Mouse (Mus musculus) fat pad, adult 2 months (tissue): ENCODE measurements around the gene Ctsh.
"Not testable (repeated sequence)": the region's sequence is repeated elsewhere in the genome, so short reads cannot be mapped to it uniquely, and the experiment has no call there.

Experiments used
- DNase-seq: peaks from one replicate; pipeline ENCODE4 v3.0.0-alpha.2; 2011; ENCODE audit warnings: low read depth, low spot score; ENCODE audit errors: extremely low read depth

Ctsh gene

GRCm38 (mm10) chr9:90053852-90054251, at the start of gene Ctsh:
Ctsh (plus strand) TSS chr9:90054152.
- DNase-seq = no peak

DNA sequence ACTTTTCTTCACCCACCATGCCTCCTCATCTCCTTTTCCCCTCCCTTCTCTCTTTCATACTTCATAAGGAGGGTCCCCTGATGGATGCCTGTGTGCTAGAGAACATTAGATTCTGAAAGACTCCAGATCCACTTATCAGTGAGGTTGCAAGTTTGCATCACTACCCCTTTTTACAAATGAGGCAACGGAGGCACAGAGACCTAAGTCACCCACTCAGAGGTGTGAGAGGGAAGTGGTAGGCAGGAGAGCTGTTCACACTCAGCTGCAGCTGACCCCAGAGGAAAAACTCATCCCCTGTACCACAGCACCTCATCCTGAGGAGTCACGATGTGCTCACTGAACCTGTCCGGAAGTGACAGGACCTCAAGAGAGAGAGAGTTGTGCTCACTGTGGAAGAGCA, 47.5 kb upstream of the Ctsh start:
- DNase-seq = no peak

DNA sequence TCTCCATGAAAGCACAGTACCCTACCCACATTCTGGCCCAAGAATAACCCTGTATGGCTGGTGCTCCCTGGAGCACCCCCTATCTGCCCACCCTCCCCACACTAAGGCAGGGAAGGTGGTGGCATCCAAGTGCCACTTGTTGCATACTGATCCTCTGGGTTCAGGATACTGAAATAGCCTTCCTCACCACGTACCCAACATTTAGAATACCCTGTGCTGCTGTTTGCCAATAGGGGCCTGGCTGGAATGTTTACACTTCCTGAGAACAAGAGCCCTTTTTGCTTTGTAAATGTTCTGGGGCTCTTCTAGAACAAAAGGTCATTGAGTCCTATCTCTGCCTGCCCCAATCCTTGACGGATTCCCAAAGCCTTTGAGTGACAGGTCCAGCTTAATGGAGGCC, 46.9 kb upstream of the Ctsh start:
- DNase-seq = no peak

- no peak for DNase-seq
Observed at GRCm38 (mm10) chr9:90008138-90008537, 45.8 kb upstream of the Ctsh start.

GRCm38 (mm10) chr9:90011849-90012248, 42.1 kb upstream of the Ctsh start:
- DNase-seq = no peak

GRCm38 (mm10) chr9:90014649-90015048, 39.3 kb upstream of the Ctsh start:
- no peak for DNase-seq

DNA sequence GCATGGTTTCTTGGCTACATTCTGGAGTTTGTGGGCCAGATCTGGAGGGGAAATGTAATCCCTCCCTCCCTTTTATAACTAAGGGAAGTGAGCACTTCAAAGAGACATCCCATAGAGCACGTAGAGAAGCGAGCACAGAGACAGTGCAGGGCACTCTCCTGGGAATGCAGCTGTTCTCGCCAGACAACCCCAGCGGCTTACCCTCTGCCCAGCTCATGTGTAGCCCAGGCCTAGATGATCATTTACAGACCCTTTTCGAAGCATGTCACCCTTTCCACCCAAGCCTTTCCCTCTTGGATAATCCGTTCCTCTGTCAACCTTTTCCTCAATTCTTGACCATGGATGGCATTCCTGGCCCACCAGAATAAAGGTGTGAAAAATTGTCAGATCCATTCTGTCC, 37.7 kb upstream of the Ctsh start:
- no peak for DNase-seq

- no peak for DNase-seq
Observed at GRCm38 (mm10) chr9:90020866-90021265, 33.1 kb upstream of the Ctsh start.

DNA sequence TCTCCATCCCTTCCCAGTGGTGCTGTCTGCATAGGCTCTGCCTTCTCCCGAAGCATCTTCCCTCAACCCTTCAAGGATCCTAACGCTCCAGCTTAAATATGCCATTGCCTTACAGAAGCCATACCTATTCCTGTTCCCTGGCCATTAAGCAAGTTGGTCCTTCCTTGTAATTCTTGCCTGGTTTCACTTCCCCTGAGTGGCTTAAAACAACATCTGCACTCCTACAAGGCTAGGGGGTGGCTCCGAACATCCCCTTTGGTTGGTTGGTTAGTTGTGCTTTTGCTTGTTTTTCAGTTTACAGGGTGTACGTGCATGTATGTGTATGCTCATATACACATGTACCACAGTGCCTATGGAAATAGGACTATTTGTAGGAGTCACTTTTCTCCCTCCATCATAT, 32.5 kb upstream of the Ctsh start:
- no peak for DNase-seq

GRCm38 (mm10) chr9:90027709-90028108, 26.2 kb upstream of the Ctsh start:
- no peak for DNase-seq

- DNase-seq = no peak
Observed at GRCm38 (mm10) chr9:90033922-90034321, 20.0 kb upstream of the Ctsh start.

GRCm38 (mm10) chr9:90035168-90035567, 18.8 kb upstream of the Ctsh start:
- DNase-seq = no peak

DNA sequence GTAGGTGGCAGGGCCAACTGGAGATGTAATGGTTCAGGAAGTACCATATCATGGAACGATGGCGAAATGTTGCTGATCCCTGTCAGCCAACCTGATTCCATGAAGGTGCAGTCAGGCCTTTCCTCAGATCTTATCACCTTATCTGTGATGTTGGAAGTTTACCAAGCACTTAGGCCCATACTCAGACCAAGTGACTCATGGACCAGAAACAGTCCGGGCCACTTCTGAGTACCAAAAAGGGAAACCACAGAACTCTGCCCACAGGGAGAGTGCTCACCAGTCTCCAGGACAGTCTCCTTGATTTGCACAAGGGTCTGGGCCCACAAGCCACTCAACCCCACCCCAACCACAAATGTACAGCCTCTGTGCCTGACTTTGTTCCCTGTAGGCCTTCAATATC, 18.2 kb upstream of the Ctsh start:
- no peak for DNase-seq

DNA sequence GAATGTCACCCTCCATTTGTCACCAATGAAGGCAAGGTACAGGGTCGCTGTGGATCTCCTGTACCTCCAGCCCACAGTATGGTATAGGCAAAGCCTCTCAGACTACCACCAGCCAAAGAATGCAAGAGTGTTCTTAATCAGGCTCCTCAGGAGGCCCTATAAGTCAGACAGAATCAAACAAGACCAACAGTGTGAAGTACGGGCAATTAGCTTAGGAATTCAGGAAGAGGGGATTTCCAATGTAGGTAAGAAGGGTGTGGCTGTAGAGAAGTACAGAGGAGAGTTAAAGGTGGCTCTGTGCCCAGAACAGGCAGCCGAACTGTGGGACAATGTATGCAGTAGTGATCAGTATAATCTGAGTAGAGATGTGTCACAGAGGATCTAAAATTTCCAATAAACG, 17.6 kb upstream of the Ctsh start:
- no peak for DNase-seq

DNA sequence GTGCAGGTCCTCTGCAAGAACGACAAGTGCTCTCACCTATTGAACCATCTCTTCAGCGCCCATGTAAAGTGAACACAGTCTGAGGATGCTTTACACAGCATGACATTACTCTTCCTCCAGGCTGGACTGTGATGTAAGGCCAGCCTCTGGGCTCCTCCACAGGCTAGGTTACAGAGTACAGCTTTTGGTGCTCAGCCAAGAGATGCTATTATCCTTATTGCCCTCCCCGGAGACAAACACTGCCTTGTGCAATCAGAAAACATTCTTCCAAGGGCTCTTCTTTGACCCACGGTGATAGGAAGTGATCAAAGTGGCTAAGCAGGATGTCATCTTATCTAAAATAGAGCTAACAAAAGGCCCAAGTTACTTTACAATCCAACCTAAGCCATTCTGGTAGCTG, 15.4 kb upstream of the Ctsh start:
- no peak for DNase-seq

DNA sequence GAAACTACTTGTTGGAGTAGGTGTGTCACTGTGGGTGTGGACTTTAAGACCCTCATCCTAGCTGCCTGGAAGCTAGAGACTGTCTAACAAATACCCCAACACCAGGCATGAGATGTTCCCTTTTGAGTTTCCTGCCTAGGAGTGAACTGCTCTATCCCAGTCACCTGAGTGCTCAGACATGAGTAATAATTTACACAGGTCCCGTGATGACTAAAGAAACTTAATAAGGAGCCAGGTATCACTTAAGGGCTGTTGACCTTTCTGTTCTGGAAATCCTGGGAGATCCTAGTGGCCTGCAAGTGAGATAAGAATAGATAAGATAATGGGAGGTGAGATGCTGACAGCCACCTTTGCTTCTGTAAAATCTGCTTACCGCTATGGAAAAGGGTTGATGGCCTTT, 13.0 kb upstream of the Ctsh start:
- no peak for DNase-seq

DNA sequence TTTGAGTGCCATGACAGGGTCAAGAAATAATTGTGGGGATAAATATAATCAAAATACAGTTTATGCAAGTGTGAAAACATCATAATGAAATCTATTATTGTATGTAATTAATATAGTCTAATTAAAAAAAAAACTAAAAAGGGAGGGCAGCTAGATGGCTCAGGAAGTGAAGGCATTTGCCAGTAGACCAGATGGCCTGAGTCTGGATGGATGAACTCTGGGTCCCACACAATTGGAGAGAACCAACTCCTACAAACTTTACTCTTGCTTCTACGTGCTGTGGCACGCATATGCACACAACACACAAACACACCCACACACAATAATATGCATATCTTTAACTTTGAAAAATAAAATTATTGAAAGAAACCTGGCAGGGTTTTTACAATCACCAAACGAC, 12.4 kb upstream of the Ctsh start:
- no peak for DNase-seq

DNA sequence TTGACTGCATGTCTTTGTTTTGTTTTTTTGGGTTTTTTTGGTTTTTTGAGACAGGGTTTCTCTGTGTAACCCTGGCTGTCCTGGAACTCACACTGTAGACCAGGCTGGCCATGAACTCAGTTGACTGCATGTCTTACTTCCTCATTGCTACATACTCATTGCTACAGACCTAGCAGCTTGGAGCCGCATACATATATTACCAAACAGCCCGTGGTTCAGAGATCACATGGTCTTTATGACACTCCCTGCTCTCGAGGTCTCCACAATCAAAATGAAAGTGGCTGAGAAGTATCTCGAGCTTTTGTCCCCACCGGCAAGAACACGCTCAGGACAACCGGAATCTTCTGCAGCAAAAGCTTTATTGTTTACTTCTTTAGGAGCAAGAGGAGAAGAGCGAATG, 11.0 kb upstream of the Ctsh start:
- not testable (repeated sequence) for DNase-seq

GRCm38 (mm10) chr9:90045191-90045590, 8.8 kb upstream of the Ctsh start:
- no peak for DNase-seq

DNA sequence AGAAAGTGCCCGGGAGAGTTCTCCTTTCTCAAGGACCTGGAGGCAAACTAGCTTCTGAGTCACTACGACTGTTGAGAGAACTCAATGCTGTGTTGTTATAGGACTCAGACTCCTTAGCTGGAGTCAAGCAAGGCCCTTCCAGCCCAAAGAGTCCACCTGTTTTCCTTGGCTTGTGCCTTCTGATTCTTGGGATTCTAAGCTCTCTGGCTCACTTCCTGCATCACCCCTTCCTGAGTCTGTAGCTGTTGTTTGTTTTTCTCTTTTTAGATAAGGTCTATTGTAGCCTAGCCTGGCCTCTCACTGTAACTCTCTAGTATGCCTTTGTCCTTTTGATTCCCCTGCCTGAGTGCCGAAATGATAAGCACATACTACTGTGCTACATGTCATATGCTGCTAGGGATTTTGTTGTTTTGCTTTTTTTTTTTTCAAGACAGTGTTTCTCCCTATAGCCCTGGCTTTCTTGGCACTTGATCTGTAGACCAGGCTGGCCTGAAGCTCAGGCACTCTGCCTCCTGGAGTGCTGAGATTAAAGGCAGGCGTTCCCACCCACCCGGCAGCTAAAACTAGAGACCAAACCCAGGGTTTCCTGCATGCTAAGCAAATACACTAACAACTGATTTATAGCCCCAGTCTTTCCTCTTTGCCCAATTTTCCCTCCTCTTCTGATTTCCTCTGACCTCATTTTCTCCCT, 5.9 kb upstream of the Ctsh start:
- no peak for DNase-seq

DNA sequence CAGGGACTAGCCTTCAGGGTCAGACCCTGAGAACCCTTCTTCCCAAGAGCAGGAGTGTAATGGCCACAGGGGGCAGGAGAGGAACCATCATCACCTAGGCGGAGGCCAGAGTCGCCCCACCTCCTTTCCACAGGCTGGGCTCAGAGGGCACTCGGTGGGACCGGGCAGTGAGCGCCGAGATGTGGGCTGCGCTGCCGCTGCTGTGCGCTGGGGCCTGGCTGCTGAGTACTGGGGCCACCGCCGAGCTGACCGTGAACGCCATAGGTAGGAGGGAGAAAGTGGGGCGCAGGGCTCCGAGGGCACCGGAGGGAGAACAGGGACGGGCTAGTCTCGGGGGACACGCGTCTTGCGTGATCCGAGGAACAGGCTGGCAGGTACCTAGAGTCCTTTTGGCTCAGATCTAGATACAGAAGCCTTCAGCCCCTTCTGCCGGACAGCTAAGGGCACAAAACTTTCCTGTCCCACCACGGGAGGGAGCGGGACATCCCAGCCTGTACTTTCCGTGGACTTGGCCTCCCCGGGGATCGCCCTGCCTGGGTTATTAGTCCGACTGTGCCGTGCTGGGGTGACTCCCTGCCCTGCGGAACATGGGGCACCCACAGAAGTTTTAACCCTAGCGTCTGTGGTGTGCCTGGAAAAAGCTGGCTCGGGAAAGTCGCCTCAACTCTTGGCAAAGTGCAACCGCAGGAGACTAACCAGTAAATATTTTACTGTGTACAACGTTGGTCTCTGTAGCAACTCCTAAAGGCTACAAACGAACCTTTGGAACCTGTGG, 606 bp downstream of the Ctsh start:
- DNase-seq = no peak

- no peak for DNase-seq
Observed at GRCm38 (mm10) chr9:90055409-90055808, 1.5 kb downstream of the Ctsh start.

DNA sequence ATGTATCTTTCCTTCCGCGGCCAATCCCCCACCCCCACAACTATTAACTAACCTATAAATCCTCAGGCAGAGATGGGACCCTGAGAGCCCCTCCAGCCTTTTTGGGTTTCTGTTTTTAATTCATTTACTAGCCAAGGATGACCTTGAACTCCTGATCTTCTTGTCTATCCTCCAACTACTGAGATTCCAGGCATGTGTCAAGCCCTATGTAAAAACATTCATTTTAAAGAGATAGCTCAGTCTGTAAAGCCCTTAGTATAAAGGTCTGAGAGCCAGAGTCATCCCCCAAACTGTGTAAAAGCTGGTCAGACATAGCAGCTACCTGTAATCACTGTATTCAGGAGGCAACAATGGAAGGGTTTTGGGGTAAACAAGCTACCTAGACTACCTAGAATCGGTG, 2.0 kb downstream of the Ctsh start:
- no peak for DNase-seq
